Mouse (Mus musculus) spleen, adult 2 months (tissue): ENCODE measurements around the gene Crym.

Experiments
- CTCF ChIP-seq: fragments of 200-500 bp; IDR thresholded peaks from 2 replicates; pipeline ENCODE4 v1.5.1; 2011; ENCODE audit warnings: mild to moderate bottlenecking, inconsistent platforms; ENCODE audit not compliant: insufficient read depth, insufficient read length, insufficient replicate concordance; ENCODE audit errors: extremely low read depth
- POLR2A ChIP-seq: fragments of 200-500 bp; IDR thresholded peaks from 2 replicates; pipeline ENCODE4 v1.6.1; 2011; ENCODE audit warnings: low read depth, low read length, inconsistent platforms

DNA sequence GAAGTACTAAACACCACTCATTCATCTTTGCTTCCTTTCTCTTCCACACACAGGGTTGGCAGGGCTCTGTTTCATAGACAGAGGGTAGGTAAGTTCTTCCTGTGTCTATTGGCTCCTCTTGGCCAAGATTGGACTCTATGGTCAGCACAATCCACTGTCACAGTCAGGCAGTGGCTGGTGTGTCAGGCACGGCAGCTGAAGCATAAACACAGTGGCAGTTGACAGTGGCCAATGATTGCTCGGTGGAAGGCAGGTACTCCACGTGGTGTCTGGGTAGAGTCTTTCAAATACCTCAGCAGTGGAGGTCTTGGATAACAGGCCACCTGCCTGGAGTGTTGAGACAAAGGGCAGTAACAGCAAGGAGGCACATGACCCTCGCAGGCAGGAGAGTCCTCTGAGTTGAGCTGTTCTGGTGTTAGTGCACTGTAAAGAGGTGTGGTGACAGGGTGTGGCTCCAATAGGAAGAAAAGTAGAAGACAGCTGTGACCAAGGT lies 43.7 kb downstream of the Crym start:
- TF ChIP-seq CTCF (no peak), POLR2A (no peak)
